7 mouse cellular contexts compared by ENCODE assay signal in the genomic region with DNA sequence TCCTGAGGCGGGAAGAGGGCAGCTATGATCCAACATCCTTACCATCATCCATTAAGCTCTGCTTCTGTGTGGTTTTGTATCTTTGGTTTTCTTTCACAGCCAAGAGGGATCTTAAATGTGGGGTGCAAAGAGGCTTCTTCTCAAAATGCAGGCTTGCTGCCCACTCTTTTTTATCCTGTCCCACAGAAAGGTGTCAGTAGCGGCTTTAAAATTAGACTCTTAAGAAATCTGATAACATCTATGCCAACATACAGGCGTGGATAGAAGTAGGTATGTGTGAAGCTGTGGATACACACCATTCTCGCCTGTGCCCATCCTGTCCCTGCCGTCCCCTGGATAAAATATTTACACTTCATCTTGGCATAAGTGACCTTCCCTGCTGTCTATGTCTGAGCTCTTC.
"Had no signal": no experiment of that assay in that cellular context is flagged by ENCODE, and none has a peak within 500 bp of the region (broad histone marks: within the 10 kb centered on the region; RNA-seq: fewer than 3 reads in every experiment).

No protein-coding gene starts in this region.

- H3K4me3 ChIP-seq: midbrain, embryonic 10.5 days; midbrain, embryonic 12.5 days; myocyte; neural tube, embryonic 13.5 days; neural tube, embryonic 15.5 days had no signal

- ATAC-seq: midbrain, embryonic 16.5 days had no signal

- H3K27ac ChIP-seq: midbrain, embryonic 10.5 days; midbrain, embryonic 12.5 days; neural tube, embryonic 13.5 days; neural tube, embryonic 15.5 days had no signal

- H3K9ac ChIP-seq: lung, embryonic 14.5 days; midbrain, embryonic 12.5 days; neural tube, embryonic 13.5 days; neural tube, embryonic 15.5 days had no signal

- H3K36me3 ChIP-seq: midbrain, embryonic 10.5 days; midbrain, embryonic 12.5 days; neural tube, embryonic 13.5 days; neural tube, embryonic 15.5 days had no signal

- H3K27me3 ChIP-seq: midbrain, embryonic 12.5 days; neural tube, embryonic 13.5 days; neural tube, embryonic 15.5 days had no signal

- H3K4me2 ChIP-seq: lung, embryonic 14.5 days; midbrain, embryonic 12.5 days; neural tube, embryonic 13.5 days; neural tube, embryonic 15.5 days had no signal

- H3K9me3 ChIP-seq: midbrain, embryonic 10.5 days; midbrain, embryonic 12.5 days; neural tube, embryonic 13.5 days; neural tube, embryonic 15.5 days had no signal

- H3K4me1 ChIP-seq: midbrain, embryonic 10.5 days; midbrain, embryonic 12.5 days; neural tube, embryonic 13.5 days; neural tube, embryonic 15.5 days had no signal
